Mouse (Mus musculus) brain, embryonic 14.5 days (tissue): Measurements from ENCODE around the gene Camta1.

Source experiments
- CTCF ChIP-seq: fragments of 200-500 bp; IDR thresholded peaks from 2 replicates; pipeline ENCODE4 v1.5.1; 2012; ENCODE audit warnings: inconsistent platforms, mild to moderate bottlenecking, moderate library complexity, borderline replicate concordance; ENCODE audit not compliant: insufficient read depth, insufficient read length; ENCODE audit errors: extremely low read depth
- POLR2A ChIP-seq: fragments of 200-500 bp; IDR thresholded peaks from 2 replicates; pipeline ENCODE4 v1.6.1; 2012; ENCODE audit warnings: mild to moderate bottlenecking, inconsistent platforms, borderline replicate concordance; ENCODE audit not compliant: poor library complexity, insufficient read depth, insufficient read length, severe bottlenecking; ENCODE audit errors: extremely low read depth

- no peak for TF ChIP-seq CTCF
- no peak for TF ChIP-seq POLR2A
Observed at GRCm38 (mm10) chr4:151015946-151016345, 845.7 kb downstream of the Camta1 start.
